Mouse (Mus musculus) megakaryocyte, embryonic 14.5 days (primary cell): ENCODE results near the gene Cep70.

Source experiments
- FLI1 ChIP-seq: IDR thresholded peaks from 2 replicates; pipeline ENCODE4 v1.6.1; 2012; ENCODE audit warnings: low read length, inconsistent platforms, mixed read lengths
- GATA1 ChIP-seq: IDR thresholded peaks from 3 replicates; pipeline ENCODE4 v1.6.1; 2012; ENCODE audit warnings: mixed read lengths, low read length, inconsistent platforms, borderline replicate concordance

GRCm38 (mm10) chr9:99240571-99240970 is 2.6 kb upstream of the Cep70 start:
- no peak for TF ChIP-seq FLI1
- TF ChIP-seq GATA1: no peak
